Mouse (Mus musculus): ENCODE results near the gene Rraga.
"Not testable (repeated sequence)": the region's sequence is repeated elsewhere in the genome, so short reads cannot be mapped to it uniquely, and the experiment has no call there.

The Rraga gene

DNA sequence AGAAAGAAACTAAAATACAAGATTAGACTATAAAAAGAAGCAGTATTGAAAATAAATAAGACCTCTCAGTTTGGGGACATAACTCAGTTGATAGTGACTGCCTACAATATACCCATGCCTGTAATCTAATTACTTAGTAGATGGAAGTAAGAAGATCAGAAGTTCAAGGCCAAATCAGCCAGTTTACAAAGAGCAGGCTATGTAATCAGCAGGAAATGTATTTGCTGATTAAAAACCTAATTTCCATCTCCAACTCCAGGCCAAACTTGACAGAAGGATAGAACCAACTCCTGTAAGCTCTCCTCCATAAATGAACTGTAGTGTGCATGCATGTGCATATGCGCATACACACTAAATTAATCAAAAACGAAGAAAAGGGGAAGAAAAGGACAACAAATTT lies 15.8 kb downstream of the Rraga start:
- no peak for DNase-seq

DNA sequence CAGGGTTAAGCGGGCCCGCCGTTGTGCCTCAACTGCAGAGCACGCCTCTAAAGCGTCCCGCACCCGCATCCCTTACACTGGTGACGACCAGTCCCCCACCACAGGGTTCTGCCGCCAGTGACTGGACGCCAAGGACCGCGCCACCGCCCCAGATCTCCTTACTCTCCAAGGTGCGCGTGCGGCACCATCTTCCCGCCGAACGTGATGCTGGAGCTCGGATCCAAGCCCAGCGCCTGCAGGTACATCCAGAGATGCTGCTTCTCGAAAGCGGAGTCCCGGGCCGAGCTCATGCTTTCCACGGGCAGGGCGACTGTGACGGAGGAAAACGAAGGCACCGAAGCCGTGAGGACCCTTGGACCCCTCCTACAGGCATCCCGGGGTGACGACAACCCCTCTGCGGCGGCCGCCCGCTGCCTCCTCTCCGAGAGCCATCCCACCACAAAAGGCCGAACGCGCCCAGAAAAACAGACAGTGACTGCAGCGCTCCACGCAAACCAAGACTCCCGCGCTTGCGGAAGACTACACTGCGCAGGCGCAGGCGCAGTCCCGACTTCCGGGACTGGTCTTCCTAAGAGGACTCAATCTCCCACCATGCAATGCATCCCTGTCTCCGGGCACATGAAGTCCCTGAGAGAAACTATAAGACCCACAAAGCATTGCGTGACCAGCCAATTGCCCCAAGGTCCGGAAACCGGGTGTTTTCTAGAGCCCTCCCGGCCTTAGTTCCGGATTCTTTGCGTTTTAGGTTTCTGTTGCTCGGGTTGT lies 36.2 kb downstream of the Rraga start, which contains the start of gene Haus6:
TSS of gene Haus6 (minus strand) at position 532 of the 765 bp plus-strand sequence.
- peak; percentile 90 to 94 for DNase-seq

DNA sequence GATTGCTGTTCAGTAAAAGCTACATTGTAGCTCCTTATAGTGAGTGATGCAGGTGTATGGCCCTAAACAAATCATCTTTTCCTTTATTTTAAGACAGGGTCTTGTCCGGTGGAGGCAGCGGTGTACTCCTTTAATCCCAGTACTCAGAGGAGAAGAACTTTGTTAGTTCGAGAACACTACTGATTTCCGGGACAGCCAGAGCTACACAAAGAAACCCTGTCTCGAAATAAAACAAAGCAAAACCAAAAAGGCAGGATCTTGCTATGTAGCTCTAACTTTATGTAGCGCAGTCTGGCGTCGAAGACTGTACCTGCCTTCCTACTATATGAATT lies 36.8 kb downstream of the Rraga start:
- DNase-seq = no peak

DNA sequence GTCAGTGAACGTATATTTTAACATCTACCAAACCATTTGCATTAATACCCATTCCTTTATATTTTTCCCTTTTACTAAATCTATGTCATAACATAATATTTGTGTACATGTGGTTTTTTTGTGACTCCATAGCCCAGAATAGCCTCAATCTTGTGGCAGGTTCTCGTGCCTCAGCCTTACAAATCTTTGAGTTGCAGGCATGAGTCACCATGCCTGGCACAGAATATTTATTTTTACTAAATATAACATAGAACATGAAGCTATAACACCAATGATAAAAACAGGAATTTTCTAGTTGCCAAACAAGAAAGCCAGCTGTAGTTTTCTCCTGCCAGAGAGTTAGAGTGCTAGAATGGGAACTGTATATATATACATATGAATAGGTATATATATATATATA lies 45.0 kb downstream of the Rraga start:
- DNase-seq = no peak

DNA sequence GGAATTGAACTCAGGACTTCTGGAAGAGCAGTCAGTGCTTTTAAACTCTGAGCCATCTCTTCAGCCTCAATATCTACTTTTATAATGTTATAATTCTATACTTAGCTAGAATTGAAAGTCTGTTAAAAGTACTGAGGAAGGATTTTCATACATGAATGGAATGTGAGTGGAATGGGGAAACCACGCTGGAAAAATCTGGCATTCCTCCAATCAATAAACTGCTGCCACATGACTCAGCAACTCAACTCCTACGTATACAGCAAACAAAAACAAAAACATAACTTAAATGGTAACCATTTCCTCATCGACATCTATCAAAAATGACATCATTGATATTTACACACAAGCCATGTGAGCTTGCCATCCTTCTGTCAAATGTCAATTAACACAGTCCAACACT lies 46.6 kb downstream of the Rraga start:
- no peak for DNase-seq

DNA sequence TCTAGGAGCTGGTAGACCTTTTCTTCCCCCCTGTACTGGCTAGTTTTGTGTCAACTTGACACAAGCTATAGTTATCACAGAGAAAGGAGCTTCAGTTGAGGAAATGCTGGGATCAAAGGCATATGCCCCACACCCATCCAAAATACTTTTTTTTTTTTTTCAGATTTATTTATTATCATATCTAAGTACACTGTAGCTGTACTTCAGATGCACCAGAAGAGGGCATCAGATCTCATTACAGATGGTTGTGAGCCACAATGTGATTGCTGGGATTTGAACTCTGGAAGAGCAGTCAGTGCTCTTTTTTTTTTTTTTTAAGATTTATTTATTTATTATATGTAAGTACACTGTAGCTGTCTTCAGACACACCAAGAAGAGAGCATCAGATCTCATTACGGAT lies 47.1 kb downstream of the Rraga start:
- DNase-seq = not testable (repeated sequence)

DNA sequence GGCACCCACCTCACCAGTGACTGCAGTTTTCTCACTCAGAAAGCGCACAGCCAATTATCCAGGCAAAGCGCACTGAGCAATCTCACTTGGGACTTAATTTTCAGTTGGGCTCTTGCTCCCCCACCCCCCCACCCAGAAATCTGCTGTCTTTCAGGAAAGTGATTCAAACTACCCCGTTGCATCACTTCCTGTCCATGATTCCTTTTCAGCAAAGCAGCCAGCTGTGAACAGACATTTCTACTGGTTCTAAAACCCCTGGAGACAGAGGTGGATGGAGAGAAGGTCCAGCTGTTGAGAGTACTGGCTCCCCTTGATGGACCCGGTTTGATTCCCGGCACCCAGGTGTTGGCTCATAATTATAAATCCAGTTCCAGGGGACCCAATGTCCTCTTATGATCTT lies 50.0 kb downstream of the Rraga start:
- no peak for DNase-seq

DNA sequence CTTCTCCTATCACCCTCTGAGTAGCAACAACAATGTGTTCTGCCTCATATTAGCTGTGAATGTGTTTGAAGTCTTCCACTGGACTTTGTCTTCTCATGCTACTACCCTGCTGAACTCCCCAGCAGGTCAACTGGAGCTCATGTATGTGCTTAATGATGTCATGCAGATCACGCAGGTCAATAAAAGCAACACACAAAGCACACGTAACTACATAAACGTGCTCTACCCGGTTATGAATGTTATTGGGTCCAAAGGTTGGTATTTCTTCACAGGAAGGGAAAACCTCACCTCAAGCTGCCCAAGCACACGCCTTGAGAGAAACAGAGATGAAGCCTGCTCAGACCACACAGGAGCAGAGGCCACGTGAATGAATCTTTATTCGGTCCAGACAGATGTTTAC lies 51.0 kb downstream of the Rraga start:
- DNase-seq = not testable (repeated sequence)

Data from cerebellum, postnatal 25 days (tissue).